Mouse (Mus musculus) liver, embryonic 14.5 days (tissue): ENCODE measurements around the gene Cntnap2. TPM values are rescaled to one million over a fixed set of nuclear protein-coding genes. Genes with fewer than 3 reads are reported as not detected.

ENCODE experiments used
- ATAC-seq: fragments of 200-750 bp; cut with Nextera tagmentation; 2 replicates; pipeline ENCODE4 v1.8.0; 2017; ENCODE audit warnings: moderate number of reproducible peaks, mild to moderate bottlenecking, moderate library complexity; ENCODE audit not compliant: insufficient read depth
- DNase-seq, 3 experiments: peaks; one replicate each; pipeline ENCODE4 v3.0.0-alpha.2; 2012 to 2013; ENCODE audit warnings: low read depth in 3 of 3, low spot score in 3 of 3
- H3K27ac ChIP-seq: fragments of 300-500 bp; sonication (generic); 2 replicates; pipeline ENCODE4 v1.5.1; 2014; ENCODE audit warnings: moderate library complexity, mild to moderate bottlenecking, control low read depth, inconsistent platforms
- H3K27me3 ChIP-seq: fragments of 300-500 bp; sonication (generic); 2 replicates; pipeline ENCODE4 v1.6.1; 2014; ENCODE audit warnings: mild to moderate bottlenecking, low read length, moderate library complexity; ENCODE audit not compliant: control insufficient read depth, insufficient read depth
- H3K36me3 ChIP-seq: fragments of 300-500 bp; sonication (generic); replicated peaks from 2 replicates; pipeline ENCODE4 v1.6.1; 2014; ENCODE audit warnings: low read depth; ENCODE audit not compliant: control insufficient read depth, insufficient read depth
- H3K4me1 ChIP-seq, 2 experiments: fragments of 200-500 bp in 1 of 2; fragments of 300-500 bp in 1 of 2; sonication (generic) in 1 of 2; replicated peaks; 2 replicates each; pipeline ENCODE4 v1.6.1; 2012 to 2014; ENCODE audit warnings: antibody characterized with exemption in 1 of 2, inconsistent platforms in 1 of 2, low read length in 1 of 2; ENCODE audit not compliant: control insufficient read depth in 2 of 2, insufficient read depth in 2 of 2
- H3K4me2 ChIP-seq: fragments of 300-500 bp; sonication (generic); 2 replicates; pipeline ENCODE4 v1.6.1; 2014; ENCODE audit warnings: low read depth, mild to moderate bottlenecking, control low read depth, moderate library complexity
- H3K4me3 ChIP-seq, 2 experiments: fragments of 200-500 bp in 1 of 2; fragments of 300-500 bp in 1 of 2; sonication (generic) in 1 of 2; 2 replicates each; pipeline ENCODE4 v1.5.1; 2012 to 2014; ENCODE audit warnings: low read depth in 2 of 2, low read length in 2 of 2, mild to moderate bottlenecking in 2 of 2, control low read depth in 1 of 2, inconsistent platforms in 1 of 2, moderate library complexity in 1 of 2; ENCODE audit not compliant: insufficient read depth in 1 of 2
- H3K9ac ChIP-seq: fragments of 300-500 bp; sonication (generic); replicated peaks from 2 replicates; pipeline ENCODE4 v1.6.1; 2014; ENCODE audit warnings: mild to moderate bottlenecking, control low read depth, moderate library complexity
- H3K9me3 ChIP-seq: fragments of 300-500 bp; sonication (generic); 2 replicates; pipeline ENCODE4 v1.6.1; 2016; ENCODE audit warnings: low read length, mixed read lengths; ENCODE audit not compliant: control insufficient read depth
- CTCF ChIP-seq: IDR thresholded peaks from 2 replicates; pipeline ENCODE4 v1.5.1; 2016; ENCODE audit warnings: antibody characterized with exemption, low read depth, control low read depth
- EP300 ChIP-seq: IDR thresholded peaks from 2 replicates; pipeline ENCODE4 v1.6.1; 2016; ENCODE audit warnings: antibody characterized with exemption, low read depth
- WGBS: fragments of 180-500 bp; shearing (Covaris S2); extraction: QIAGEN DNeasy Blood & Tissue Kit; methylation state at CpG from one replicate; pipeline ENCODE4 v1.1.7; 2014; ENCODE audit not compliant: insufficient replicate concordance; 5-methylcytosine and 5-hydroxymethylcytosine counted together
- polyA plus RNA-seq, 2 experiments: library from polyadenylated mRNA; depleted of rRNA in 1 of 2; stranded (reverse) in 1 of 2; unstranded in 1 of 2; fragments of >200 nt; fragmentation: Nextera tagmentation in 1 of 2; extraction: Ambion mirVana in 1 of 2; gene quantifications; 2 replicates each; pipeline versions ENCODE4 v1.2.1 to v1.2.3; 2012 to 2014

The Cntnap2 gene
- polyA plus RNA-seq, 2 experiments = 0.38 to 0.39 TPM

- Histone ChIP-seq H3K9me3 (no peaks in the 10 kb centered on the region), H3K9ac (no peak overlapping the region), H3K36me3 (no peaks in the 10 kb centered on the region), H3K27ac (no peak overlapping the region), H3K4me2 (no peak overlapping the region), H3K4me1 (no peaks in the 10 kb centered on the region), H3K4me3 (no peak overlapping the region), H3K27me3 (no peaks in the 10 kb centered on the region)
- DNase-seq = no peak
- TF ChIP-seq EP300 (no peak), CTCF (no peak)
- 25% methylated on average over 4 of the region's 4 CpGs for WGBS
- no peak for ATAC-seq
These were observed 1743.3 kb downstream of the Cntnap2 start for GRCm38 (mm10) chr6:46802264-46803110.

DNA sequence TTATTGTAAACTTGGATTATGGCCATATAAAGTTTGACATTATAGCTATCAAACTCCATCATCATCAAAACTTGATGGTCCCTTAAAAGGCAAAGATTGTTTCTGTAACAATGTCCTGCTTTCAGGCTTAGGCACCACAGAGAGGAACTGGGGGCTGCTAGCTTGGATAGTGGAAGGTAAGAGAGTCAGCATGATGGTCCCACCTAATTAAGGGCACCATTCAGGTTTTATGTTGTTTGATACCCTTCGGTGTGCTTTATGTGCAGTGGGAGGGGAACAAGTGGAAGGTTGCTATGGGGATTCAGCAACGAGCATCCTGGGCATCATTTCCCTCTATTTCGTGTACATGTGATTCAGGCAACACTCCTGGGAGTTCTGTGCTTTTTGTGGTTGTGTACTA is 1797.5 kb downstream of the Cntnap2 start:
- ATAC-seq = no peak
- Histone ChIP-seq H3K27ac (no peak overlapping the region), H3K4me2 (no peak overlapping the region), H3K4me1 (no peaks in the 10 kb centered on the region), H3K9ac (no peak overlapping the region), H3K4me3 (no peak overlapping the region), H3K27me3 (no peaks in the 10 kb centered on the region), H3K9me3 (no peaks in the 10 kb centered on the region), H3K36me3 (no peaks in the 10 kb centered on the region)
- DNase-seq = no peak
- WGBS = 50% methylated on average over 3 of the region's 3 CpGs
- no peak for TF ChIP-seq EP300
- no peak for TF ChIP-seq CTCF

GRCm38 (mm10) chr6:46861076-46861475 is 1801.9 kb downstream of the Cntnap2 start:
- no peak for ATAC-seq
- H3K4me2 ChIP-seq = no peak overlapping the region
- WGBS = 20% methylated on average over 5 of the region's 5 CpGs
- DNase-seq = no peak
- no peaks in the 10 kb centered on the region for H3K9me3 ChIP-seq
- H3K36me3 ChIP-seq = no peaks in the 10 kb centered on the region
- no peak overlapping the region for H3K4me3 ChIP-seq
- no peak overlapping the region for H3K27ac ChIP-seq
- no peaks in the 10 kb centered on the region for H3K4me1 ChIP-seq
- H3K9ac ChIP-seq = no peak overlapping the region
- TF ChIP-seq CTCF (no peak), EP300 (no peak)
- no peaks in the 10 kb centered on the region for H3K27me3 ChIP-seq

GRCm38 (mm10) chr6:46866317-46866716 is 1807.2 kb downstream of the Cntnap2 start:
- H3K4me1 ChIP-seq = no peaks in the 10 kb centered on the region
- H3K9me3 ChIP-seq = no peaks in the 10 kb centered on the region
- H3K27me3 ChIP-seq = no peaks in the 10 kb centered on the region
- no peaks in the 10 kb centered on the region for H3K36me3 ChIP-seq
- no peak overlapping the region for H3K4me2 ChIP-seq
- DNase-seq (no peak), ATAC-seq (no peak)
- TF ChIP-seq CTCF (no peak), EP300 (no peak)
- H3K4me3 ChIP-seq = no peak overlapping the region
- no peak overlapping the region for H3K27ac ChIP-seq
- H3K9ac ChIP-seq = no peak overlapping the region

GRCm38 (mm10) chr6:46886230-46886629 is 1827.1 kb downstream of the Cntnap2 start:
- Histone ChIP-seq H3K4me3 (no peak overlapping the region), H3K9me3 (no peaks in the 10 kb centered on the region), H3K27ac (no peak overlapping the region), H3K27me3 (no peaks in the 10 kb centered on the region), H3K4me1 (no peaks in the 10 kb centered on the region), H3K36me3 (no peaks in the 10 kb centered on the region), H3K9ac (no peak overlapping the region), H3K4me2 (no peak overlapping the region)
- 40% methylated on average over 2 of the region's 2 CpGs for WGBS
- DNase-seq (no peak), ATAC-seq (no peak)
- no peak for TF ChIP-seq EP300
